Mouse (Mus musculus) embryonic fibroblast, embryonic 13.5 days (primary cell): ENCODE results near the gene Tsnaxip1. TPM values are rescaled to one million over a fixed set of nuclear protein-coding genes. Genes with fewer than 3 reads are reported as not detected.

Source experiments
- H3K27ac ChIP-seq: 2 replicates; pipeline ENCODE4 v1.5.1; 2012; ENCODE audit warnings: low read length, control low read depth, inconsistent platforms; ENCODE audit not compliant: insufficient read depth
- H3K4me1 ChIP-seq: 2 replicates; pipeline ENCODE4 v1.6.1; 2011; ENCODE audit warnings: low read length; ENCODE audit not compliant: control insufficient read depth, insufficient read depth
- H3K4me3 ChIP-seq: 2 replicates; pipeline ENCODE4 v1.5.1; 2011; ENCODE audit warnings: mild to moderate bottlenecking, control low read depth, low read length; ENCODE audit not compliant: insufficient read depth
- CTCF ChIP-seq: IDR thresholded peaks from 2 replicates; pipeline ENCODE4 v1.5.1; 2011; ENCODE audit warnings: mild to moderate bottlenecking, control low read depth, low read length, moderate library complexity, borderline replicate concordance; ENCODE audit not compliant: insufficient read depth
- POLR2A ChIP-seq: IDR thresholded peaks from 2 replicates; pipeline ENCODE4 v1.6.1; 2011; ENCODE audit warnings: low read depth, mild to moderate bottlenecking, control low read depth, low read length, moderate library complexity
- polyA plus RNA-seq: library from polyadenylated mRNA; stranded (reverse); fragments of >200 nt; gene quantifications from 2 replicates; pipeline ENCODE4 v1.2.4, GENCODE M21; 2011; ENCODE audit warnings: low read depth; ENCODE audit not compliant: missing spikeins, insufficient read length

The Tsnaxip1 gene
- polyA plus RNA-seq, 1 experiment, result not detected

GRCm38 (mm10) chr8:105858495-105858894 lies 31.0 kb downstream of the Tsnaxip1 start:
- Histone ChIP-seq H3K4me1 (peaks cover 4% of the 10 kb centered on the region; the same call in 1 of the 2 replicates), H3K27ac (no peak overlapping the region), H3K4me3 (no peak overlapping the region)
- TF ChIP-seq POLR2A (no peak), CTCF (no peak)

GRCm38 (mm10) chr8:105859314-105859713 lies 31.8 kb downstream of the Tsnaxip1 start:
- peaks cover 8% of the 10 kb centered on the region; the same call in 1 of the 2 replicates for H3K4me1 ChIP-seq
- peak overlapping the region; percentile 70; the same call in 1 of the 2 replicates for H3K27ac ChIP-seq
- no peak for TF ChIP-seq CTCF
- H3K4me3 ChIP-seq, result no peak overlapping the region

GRCm38 (mm10) chr8:105860143-105860981 lies 32.8 kb downstream of the Tsnaxip1 start, which contains the start of gene Nutf2:
Gene Nutf2 (plus strand): TSS chr8:105860580.
- H3K27ac ChIP-seq, result peak within 1 kb of the TSS; percentile 70
- no peak for TF ChIP-seq CTCF
- TF ChIP-seq POLR2A, result peak; percentile 84
- peak within 1 kb of the TSS; percentile 74 for H3K4me3 ChIP-seq
- peaks cover 8% of the 10 kb centered on the region; the same call in 1 of the 2 replicates for H3K4me1 ChIP-seq

DNA sequence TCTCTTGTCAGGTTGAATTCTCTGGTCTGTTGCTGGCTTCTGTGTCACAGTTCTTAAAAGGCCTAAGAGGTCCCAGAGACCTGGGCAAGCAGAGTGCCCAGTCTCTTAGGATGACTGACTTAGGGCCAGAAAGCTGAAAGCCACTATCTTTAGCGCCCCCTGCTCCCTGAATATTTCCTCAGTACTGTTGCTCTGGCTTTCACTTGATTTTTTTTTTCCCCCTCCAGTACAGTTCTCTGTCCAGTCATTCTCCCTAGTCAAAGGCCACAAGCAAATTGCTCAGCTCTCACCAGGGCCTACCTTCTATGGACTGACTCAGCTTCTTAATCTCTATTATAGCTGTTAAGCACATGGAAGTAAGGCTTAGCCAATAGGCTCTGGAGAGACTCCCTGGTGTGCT lies 34.4 kb downstream of the Tsnaxip1 start:
- TF ChIP-seq CTCF (no peak), POLR2A (no peak)
- peak overlapping the region; percentile 74 for H3K4me3 ChIP-seq
- peaks cover 7% of the 10 kb centered on the region; the same call in 1 of the 2 replicates for H3K4me1 ChIP-seq
- peak overlapping the region; percentile 30 for H3K27ac ChIP-seq

GRCm38 (mm10) chr8:105866364-105867029 lies 39.0 kb downstream of the Tsnaxip1 start:
- TF ChIP-seq CTCF (peak; percentile 30; the same call in 1 of the 2 replicates), POLR2A (no peak)
- Histone ChIP-seq H3K27ac (no peak overlapping the region), H3K4me3 (no peak overlapping the region), H3K4me1 (peaks cover 5% of the 10 kb centered on the region; the same call in 1 of the 2 replicates)

DNA sequence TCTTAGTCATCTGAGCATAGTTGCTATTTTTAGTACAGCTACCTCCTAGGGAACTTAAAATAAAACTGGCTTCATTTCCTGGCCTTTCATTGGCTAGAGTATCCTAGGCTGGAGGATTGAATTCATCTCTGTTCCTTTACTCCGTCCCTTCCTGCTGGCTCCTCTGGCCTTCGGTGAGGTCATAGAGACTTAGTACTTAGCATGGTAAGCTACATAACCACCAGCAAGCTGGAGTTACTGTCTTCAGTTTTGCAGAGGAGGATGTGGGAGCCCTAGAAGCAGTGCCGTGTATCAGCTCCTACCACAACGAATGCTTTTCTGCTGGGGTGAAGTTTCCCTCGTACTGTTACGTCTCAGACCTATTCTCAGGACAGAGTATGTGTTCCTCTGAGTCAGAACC lies 46.8 kb downstream of the Tsnaxip1 start:
- no peak overlapping the region for H3K4me3 ChIP-seq
- peak overlapping the region; percentile 91 for H3K27ac ChIP-seq
- H3K4me1 ChIP-seq, result peaks cover 14% of the 10 kb centered on the region
- TF ChIP-seq CTCF, result no peak
- TF ChIP-seq POLR2A, result no peak

- H3K27ac ChIP-seq, result peak within 1 kb of the TSS; percentile 23
- H3K4me3 ChIP-seq, result peak within 1 kb of the TSS; percentile 85
- peaks cover 4% of the 10 kb centered on the region; the same call in 1 of the 2 replicates for H3K4me1 ChIP-seq
- TF ChIP-seq CTCF (no peak), POLR2A (peak; percentile 93)
These were observed 53.4 kb downstream of the Tsnaxip1 start, which contains the start of gene Edc4 for GRCm38 (mm10) chr8:105880754-105881520. Gene Edc4 (plus strand): TSS chr8:105880881.

DNA sequence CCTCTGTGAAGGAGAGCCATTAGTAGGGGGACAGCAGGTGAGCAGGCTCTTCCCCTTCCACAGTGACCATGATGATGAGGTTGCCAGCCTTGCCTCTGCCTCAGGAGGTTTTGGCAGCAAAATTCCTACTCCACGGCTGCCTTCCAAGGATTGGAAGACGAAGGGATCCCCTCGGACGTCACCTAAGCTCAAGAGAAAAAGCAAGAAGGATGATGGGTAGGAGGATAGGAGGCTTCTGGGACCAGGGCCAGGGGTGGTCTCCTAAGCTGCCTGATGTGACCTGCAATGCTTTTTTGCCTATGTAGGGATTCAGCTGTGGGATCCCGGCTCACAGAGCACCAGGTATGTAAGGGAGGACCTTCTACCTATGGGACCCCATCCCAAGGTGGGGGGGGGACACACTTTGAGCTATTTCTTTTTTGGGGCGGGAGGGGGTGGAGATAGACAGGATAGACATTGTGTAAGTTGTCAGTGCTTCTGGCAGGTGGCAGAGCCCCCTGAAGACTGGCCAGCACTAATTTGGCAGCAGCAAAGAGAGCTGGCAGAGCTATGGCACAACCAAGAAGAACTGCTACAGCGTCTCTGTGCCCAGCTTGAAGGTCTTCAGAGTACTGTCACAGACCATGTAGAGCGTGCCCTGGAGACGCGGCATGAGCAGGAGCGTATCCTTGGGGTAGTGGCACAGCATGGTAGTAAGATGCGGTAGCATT lies 62.4 kb downstream of the Tsnaxip1 start:
- H3K4me3 ChIP-seq, result no peak overlapping the region
- TF ChIP-seq CTCF, result no peak
- no peak for TF ChIP-seq POLR2A
- no peaks in the 10 kb centered on the region for H3K4me1 ChIP-seq
- H3K27ac ChIP-seq, result no peak overlapping the region

DNA sequence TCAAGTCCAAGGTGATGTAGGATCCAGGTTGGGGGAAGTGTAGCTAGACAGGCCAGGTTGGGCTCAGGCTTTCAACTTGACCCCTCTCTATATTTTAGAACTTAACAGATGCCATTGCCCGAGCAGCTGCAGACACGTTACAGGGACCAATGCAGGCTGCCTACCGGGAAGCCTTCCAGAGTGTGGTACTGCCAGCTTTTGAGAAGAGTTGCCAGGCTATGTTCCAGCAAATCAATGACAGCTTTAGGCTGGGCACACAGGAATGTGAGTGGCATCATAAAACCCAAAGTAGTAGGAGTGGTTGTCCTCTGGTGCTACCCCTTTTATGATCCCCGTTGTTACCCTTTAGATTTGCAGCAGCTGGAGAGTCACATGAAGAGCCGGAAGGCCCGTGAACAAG lies 63.3 kb downstream of the Tsnaxip1 start:
- no peak overlapping the region for H3K27ac ChIP-seq
- TF ChIP-seq POLR2A (no peak), CTCF (no peak)
- no peak overlapping the region for H3K4me3 ChIP-seq
- H3K4me1 ChIP-seq, result no peaks in the 10 kb centered on the region
